Mouse (Mus musculus) MEL (cell line): ENCODE results near the gene Zfp617. TPM values are rescaled to one million over a fixed set of nuclear protein-coding genes. Genes with fewer than 3 reads are reported as not detected.
A peak's percentile ranks its signal among the peaks of the same experiment; 100 is the strongest.

Experiments used
- DNase-seq: peaks from one replicate; pipeline ENCODE4 v3.0.0; 2011; ENCODE audit warnings: low read depth, low spot score
- H3K27ac ChIP-seq: 2 replicates; pipeline ENCODE4 v1.5.1; 2012; ENCODE audit warnings: low read depth, mild to moderate bottlenecking, control low read depth, low read length, moderate library complexity; ENCODE audit not compliant: control insufficient read depth
- H3K27me3 ChIP-seq, 2 experiments: fragments of 150-350 bp in 1 of 2; sonication (generic) in 1 of 2; 2 replicates each; pipeline ENCODE4 v1.6.1; 2012; ENCODE audit warnings: low read length in 2 of 2, mild to moderate bottlenecking in 2 of 2, improper control_type of control experiment in 1 of 2, moderate library complexity in 1 of 2; ENCODE audit not compliant: insufficient read depth in 2 of 2, control insufficient read depth in 1 of 2
- H3K36me3 ChIP-seq, 2 experiments: 2 replicates each; pipeline ENCODE4 v1.6.1; 2012 to 2014; ENCODE audit warnings: low read length in 2 of 2, improper control_type of control experiment in 1 of 2, inconsistent platforms in 1 of 2, mild to moderate bottlenecking in 1 of 2; ENCODE audit not compliant: insufficient read depth in 2 of 2, control insufficient read depth in 1 of 2
- H3K4me1 ChIP-seq, 2 experiments: fragments of 150-350 bp in 1 of 2; sonication (generic) in 1 of 2; 2 replicates each; pipeline ENCODE4 v1.6.1; 2012; ENCODE audit warnings: low read length in 2 of 2, improper control_type of control experiment in 1 of 2, mild to moderate bottlenecking in 1 of 2; ENCODE audit not compliant: insufficient read depth in 2 of 2, control insufficient read depth in 1 of 2
- H3K4me3 ChIP-seq, 2 experiments: fragments of 150-350 bp in 1 of 2; sonication (generic) in 1 of 2; 2 replicates each; pipeline ENCODE4 v1.5.1; 2012; ENCODE audit warnings: low read depth in 2 of 2, low read length in 2 of 2, mild to moderate bottlenecking in 2 of 2, moderate library complexity in 2 of 2, control low read depth in 1 of 2, improper control_type of control experiment in 1 of 2; ENCODE audit not compliant: control insufficient read depth in 1 of 2, insufficient read depth in 1 of 2
- H3K79me2 ChIP-seq: 2 replicates; pipeline ENCODE4 v1.6.1; 2012; ENCODE audit warnings: mild to moderate bottlenecking, low read length, moderate library complexity; ENCODE audit not compliant: control insufficient read depth, poor library complexity, insufficient read depth
- H3K9ac ChIP-seq: 2 replicates; pipeline ENCODE4 v1.6.1; 2012; ENCODE audit warnings: low read depth, mild to moderate bottlenecking, control low read depth, low read length, moderate library complexity; ENCODE audit not compliant: control insufficient read depth, poor library complexity, severe bottlenecking
- H3K9me3 ChIP-seq: fragments of 150-350 bp; sonication (generic); replicated peaks from 2 replicates; pipeline ENCODE4 v1.6.1; 2012; ENCODE audit warnings: mild to moderate bottlenecking, low read length, improper control_type of control experiment, moderate library complexity; ENCODE audit not compliant: insufficient read depth
- BHLHE40 ChIP-seq: IDR thresholded peaks from 2 replicates; pipeline ENCODE4 v1.6.1; 2012; ENCODE audit warnings: low read depth, mild to moderate bottlenecking, inconsistent platforms, low read length, improper control_type of control experiment, borderline replicate concordance
- CHD1 ChIP-seq: IDR thresholded peaks from 2 replicates; pipeline ENCODE4 v1.6.1; 2012; ENCODE audit warnings: low read depth, mild to moderate bottlenecking, inconsistent platforms, low read length, improper control_type of control experiment
- CHD2 ChIP-seq: IDR thresholded peaks from 2 replicates; pipeline ENCODE4 v1.6.1; 2011; ENCODE audit warnings: low read length, improper control_type of control experiment
- CTCF ChIP-seq, 3 experiments: IDR thresholded peaks in 2 of 3; conservative IDR thresholded peaks in 1 of 3; 2 replicates each; pipeline ENCODE4 v1.5.1; 2011 to 2012; ENCODE audit warnings: low read length in 3 of 3, low read depth in 2 of 3, mild to moderate bottlenecking in 2 of 3, improper control_type of control experiment in 1 of 3, inconsistent platforms in 1 of 3, mixed read lengths in 1 of 3, moderate library complexity in 1 of 3; ENCODE audit not compliant: control insufficient read depth in 1 of 3, insufficient read depth in 1 of 3, poor library complexity in 1 of 3, severe bottlenecking in 1 of 3
- ELF1 ChIP-seq: IDR thresholded peaks from 2 replicates; pipeline ENCODE4 v1.6.1; 2014; ENCODE audit warnings: low read depth, mild to moderate bottlenecking, inconsistent platforms, low read length, improper control_type of control experiment, moderate library complexity
- EP300 ChIP-seq, 2 experiments: IDR thresholded peaks; 2 replicates each; pipeline ENCODE4 v1.6.1; 2011; ENCODE audit warnings: improper control_type of control experiment in 2 of 2, low read length in 2 of 2, low read depth in 1 of 2, mild to moderate bottlenecking in 1 of 2
- ETS1 ChIP-seq: IDR thresholded peaks from 2 replicates; pipeline ENCODE4 v1.6.1; 2012; ENCODE audit warnings: low read depth, mild to moderate bottlenecking, inconsistent platforms, low read length, improper control_type of control experiment, moderate library complexity
- GABPA ChIP-seq: IDR thresholded peaks from 2 replicates; pipeline ENCODE4 v1.6.1; 2012; ENCODE audit warnings: low read depth, mild to moderate bottlenecking, inconsistent platforms, low read length, improper control_type of control experiment, moderate library complexity
- GATA1 ChIP-seq: IDR thresholded peaks from 2 replicates; pipeline ENCODE4 v1.6.1; 2011; ENCODE audit warnings: low read depth, low read length, improper control_type of control experiment
- HCFC1 ChIP-seq: IDR thresholded peaks from 2 replicates; pipeline ENCODE4 v1.6.1; 2012; ENCODE audit warnings: low read depth, mild to moderate bottlenecking, inconsistent platforms, low read length, improper control_type of control experiment, moderate library complexity
- MAFK ChIP-seq: IDR thresholded peaks from 2 replicates; pipeline ENCODE4 v1.6.1; 2011; ENCODE audit warnings: low read depth, mild to moderate bottlenecking, low read length, improper control_type of control experiment, borderline replicate concordance
- MAX ChIP-seq: IDR thresholded peaks from 2 replicates; pipeline ENCODE4 v1.6.1; 2011; ENCODE audit warnings: low read length, improper control_type of control experiment
- MAZ ChIP-seq: IDR thresholded peaks from 2 replicates; pipeline ENCODE4 v1.6.1; 2012; ENCODE audit warnings: low read depth, mild to moderate bottlenecking, inconsistent platforms, low read length, improper control_type of control experiment
- MXI1 ChIP-seq: IDR thresholded peaks from 2 replicates; pipeline ENCODE4 v1.6.1; 2011; ENCODE audit warnings: mild to moderate bottlenecking, low read depth, low read length, improper control_type of control experiment
- MYB ChIP-seq: IDR thresholded peaks from 2 replicates; pipeline ENCODE4 v1.6.1; 2011; ENCODE audit warnings: mild to moderate bottlenecking, low read depth, low read length, improper control_type of control experiment
- MYC ChIP-seq: IDR thresholded peaks from 2 replicates; pipeline ENCODE4 v1.6.1; 2011; ENCODE audit warnings: low read depth, mild to moderate bottlenecking, low read length, improper control_type of control experiment, moderate library complexity
- NELFE ChIP-seq: IDR thresholded peaks from 2 replicates; pipeline ENCODE4 v1.6.1; 2011; ENCODE audit warnings: low read depth, low read length, improper control_type of control experiment
- NRF1 ChIP-seq: IDR thresholded peaks from 2 replicates; pipeline ENCODE4 v1.6.1; 2014; ENCODE audit warnings: low read depth, mild to moderate bottlenecking, inconsistent platforms, low read length, improper control_type of control experiment, moderate library complexity; ENCODE audit not compliant: poor library complexity, insufficient read depth, severe bottlenecking
- POLR2A ChIP-seq, 2 experiments: IDR thresholded peaks; 2 replicates each; pipeline ENCODE4 v1.6.1; 2011 to 2012; ENCODE audit warnings: low read length in 2 of 2, mild to moderate bottlenecking in 2 of 2, control low read depth in 1 of 2, improper control_type of control experiment in 1 of 2, low read depth in 1 of 2, moderate library complexity in 1 of 2; ENCODE audit not compliant: control insufficient read depth in 1 of 2, insufficient read depth in 1 of 2, poor library complexity in 1 of 2
- POLR2AphosphoS2 ChIP-seq: IDR thresholded peaks from 2 replicates; pipeline ENCODE4 v1.6.1; 2011; ENCODE audit warnings: low read length, improper control_type of control experiment
- RAD21 ChIP-seq: IDR thresholded peaks from 2 replicates; pipeline ENCODE4 v1.6.1; 2011; ENCODE audit warnings: mild to moderate bottlenecking, low read depth, low read length, improper control_type of control experiment
- RCOR1 ChIP-seq: IDR thresholded peaks from 2 replicates; pipeline ENCODE4 v1.6.1; 2012; ENCODE audit warnings: low read depth, mild to moderate bottlenecking, inconsistent platforms, low read length, improper control_type of control experiment
- SIN3A ChIP-seq: IDR thresholded peaks from 2 replicates; pipeline ENCODE4 v1.6.1; 2012; ENCODE audit warnings: low read length, improper control_type of control experiment, inconsistent platforms
- TAL1 ChIP-seq: IDR thresholded peaks from 2 replicates; pipeline ENCODE4 v1.6.1; 2012; ENCODE audit warnings: mild to moderate bottlenecking, inconsistent platforms, low read length, moderate library complexity, mixed read lengths
- TCF12 ChIP-seq: IDR thresholded peaks from 2 replicates; pipeline ENCODE4 v1.6.1; 2014; ENCODE audit warnings: low read depth, mild to moderate bottlenecking, inconsistent platforms, low read length, improper control_type of control experiment, moderate library complexity
- USF1 ChIP-seq: IDR thresholded peaks from 2 replicates; pipeline ENCODE4 v1.6.1; 2014; ENCODE audit warnings: low read depth, mild to moderate bottlenecking, inconsistent platforms, low read length, improper control_type of control experiment, moderate library complexity
- USF2 ChIP-seq, 2 experiments: IDR thresholded peaks; 2 replicates each; pipeline ENCODE4 v1.6.1; 2011 to 2012; ENCODE audit warnings: improper control_type of control experiment in 2 of 2, low read length in 2 of 2, borderline replicate concordance in 1 of 2, inconsistent platforms in 1 of 2, low read depth in 1 of 2, mild to moderate bottlenecking in 1 of 2; ENCODE audit not compliant: insufficient read depth in 1 of 2
- ZC3H11A ChIP-seq: IDR thresholded peaks from 2 replicates; pipeline ENCODE4 v1.6.1; 2012; ENCODE audit warnings: low read depth, mild to moderate bottlenecking, inconsistent platforms, low read length, improper control_type of control experiment
- ZMIZ1 ChIP-seq: IDR thresholded peaks from 2 replicates; pipeline ENCODE4 v1.6.1; 2012; ENCODE audit warnings: low read depth, mild to moderate bottlenecking, inconsistent platforms, low read length, improper control_type of control experiment, moderate library complexity
- ZNF384 ChIP-seq: IDR thresholded peaks from 2 replicates; pipeline ENCODE4 v1.6.1; 2012; ENCODE audit warnings: low read depth, mild to moderate bottlenecking, inconsistent platforms, low read length, improper control_type of control experiment
- polyA plus RNA-seq, 2 experiments: library from polyadenylated mRNA; stranded (reverse) in 1 of 2; unstranded in 1 of 2; fragments of >175 nt in 1 of 2; fragments of >200 nt in 1 of 2; gene quantifications; 2 replicates each; pipeline versions ENCODE4 v1.2.1 to v1.2.4; 2012; ENCODE audit warnings: low replicate concordance in 2 of 2, low read depth in 1 of 2; ENCODE audit not compliant: insufficient read length in 2 of 2, insufficient read depth in 1 of 2, missing spikeins in 1 of 2
- total RNA-seq: library from RNA; depleted of rRNA; stranded (reverse); fragments of 300-350 nt; gene quantifications from 2 replicates; pipeline ENCODE4 v1.2.3, GENCODE M21; 2012

The Zfp617 gene
- total and polyA plus RNA-seq, 3 experiments, result 11.0 to 14.6 TPM; not detected in 1

GRCm38 (mm10) chr8:71912286-71912685, 3.9 kb downstream of the Zfp617 start:
- DNase-seq, result no peak
- Histone ChIP-seq H3K27me3 (no peaks in the 10 kb centered on the region), H3K9me3 (no peaks in the 10 kb centered on the region), H3K27ac (no peak overlapping the region), H3K9ac (no peak overlapping the region)
- no peak for TF ChIP-seq ETS1
- TF ChIP-seq ZNF384, result no peak
- TF ChIP-seq TAL1, result no peak
- no peak for TF ChIP-seq ZC3H11A
- TF ChIP-seq MYB, result no peak
- no peak for TF ChIP-seq MAFK
- TF ChIP-seq MAZ, result no peak
- TF ChIP-seq RAD21, result no peak
- TF ChIP-seq MAX, result no peak
- TF ChIP-seq POLR2A (IDR thresholded peaks at IDR 0.05; ENCODE audit: control insufficient read depth in 1 of 2, insufficient read depth in 1 of 2, low read depth in 1 of 2, low read length in 2 of 2, poor library complexity in 1 of 2), result no peak
- TF ChIP-seq, all 39 proteins: peak for 0
- Histone ChIP-seq H3K36me3 (peaks cover 19 to 20% of the 10 kb centered on the region in 2 experiments), H3K79me2 (peaks cover 36% of the 10 kb centered on the region), H3K4me3 (no peak overlapping the region), H3K4me1 (peaks cover 3 to 13% of the 10 kb centered on the region in 2 experiments)

- peak; percentile 97 for DNase-seq
- Histone ChIP-seq H3K9ac (peak overlapping the region; percentile 95), H3K27me3 (no peaks in the 10 kb centered on the region), H3K4me3 (peak overlapping the region; percentile 88 to 90), H3K4me1 (peaks cover 7 to 18% of the 10 kb centered on the region in 2 experiments), H3K9me3 (no peaks in the 10 kb centered on the region), H3K27ac (peak overlapping the region; percentile 95), H3K36me3 (peaks cover 0 to 35% of the 10 kb centered on the region in 2 experiments; a peak in 3 of 4 replicates), H3K79me2 (peaks cover 19% of the 10 kb centered on the region)
- TF ChIP-seq TAL1 (no peak), MXI1 (peak; percentile 54), MAX (no peak), EP300 (IDR thresholded peaks at IDR 0.05; ENCODE audit: low read depth in 1 of 2, low read length in 2 of 2) (no peak), SIN3A (peak; percentile 68), GABPA (no peak), MYB (peak; percentile 72), NRF1 (peak; percentile 60), USF1 (no peak), RCOR1 (no peak), POLR2AphosphoS2 (peak; percentile 96), HCFC1 (peak; percentile 90), ZC3H11A (no peak), ZNF384 (no peak), USF2 (IDR thresholded peaks at IDR 0.05; ENCODE audit: borderline replicate concordance in 1 of 2, insufficient read depth in 1 of 2, low read depth in 1 of 2, low read length in 2 of 2) (no peak), ELF1 (peak; percentile 70; the same call in 1 of the 2 replicates), NELFE (peak; percentile 57; the same call in 1 of the 2 replicates), GATA1 (0 out of 2 replicates have a peak, but pooled peaks have one; percentile 13), BHLHE40 (no peak), CHD1 (no peak), ZMIZ1 (peak; percentile 85), TCF12 (peak; percentile 47; the same call in 1 of the 2 replicates), CTCF (IDR thresholded peaks at IDR 0.05 in 2 of 3, conservative IDR thresholded peaks at IDR 0.05 in 1 of 3; ENCODE audit: control insufficient read depth in 1 of 3, insufficient read depth in 1 of 3, low read depth in 2 of 3, low read length in 3 of 3, poor library complexity in 1 of 3, severe bottlenecking in 1 of 3) (no peak), MYC (no peak), CHD2 (no peak), ETS1 (peak; percentile 64)
Measured at GRCm38 (mm10) chr8:71922567-71923401, 14.3 kb downstream of the Zfp617 start.
